Mouse (Mus musculus) bone marrow, adult 2 months (tissue): ENCODE results near the gene Gm49027. TPM values are rescaled to one million over a fixed set of nuclear protein-coding genes. Genes with fewer than 3 reads are reported as not detected.
"Not testable (repeated sequence)": the region's sequence is repeated elsewhere in the genome, so short reads cannot be mapped to it uniquely, and the experiment has no call there.

ENCODE experiments used
- H3K27ac ChIP-seq: fragments of 200-500 bp; 2 replicates; pipeline ENCODE4 v1.5.1; 2012; ENCODE audit warnings: low read depth, mild to moderate bottlenecking, control low read depth, inconsistent platforms, low read length; ENCODE audit not compliant: control insufficient read depth, poor library complexity, insufficient read depth
- H3K4me1 ChIP-seq: fragments of 200-500 bp; 2 replicates; pipeline ENCODE4 v1.6.1; 2011; ENCODE audit warnings: low read length; ENCODE audit not compliant: control insufficient read depth, insufficient read depth
- H3K4me3 ChIP-seq: fragments of 200-500 bp; replicated peaks from 2 replicates; pipeline ENCODE3; 2011; ENCODE audit warnings: mild to moderate bottlenecking, low read depth, low read length, control low read depth; ENCODE audit not compliant: control insufficient read depth
- CTCF ChIP-seq: fragments of 200-500 bp; IDR thresholded peaks from 2 replicates; pipeline ENCODE4 v1.5.1; 2011; ENCODE audit warnings: low read length, control low read depth; ENCODE audit not compliant: control insufficient read depth, insufficient read depth
- POLR2A ChIP-seq: fragments of 200-500 bp; IDR thresholded peaks from 2 replicates; pipeline ENCODE4 v1.6.1; 2011; ENCODE audit warnings: low read depth, mild to moderate bottlenecking, control low read depth, low read length, borderline replicate concordance; ENCODE audit not compliant: control insufficient read depth
- WGBS: fragments of 180-500 bp; shearing (Covaris S2); methylation state at CpG from one replicate; pipeline ENCODE4 v1.1.7; 2018; 5-methylcytosine and 5-hydroxymethylcytosine counted together
- polyA plus RNA-seq: library from polyadenylated mRNA; stranded (reverse); fragments of >200 nt; gene quantifications from 2 replicates; pipeline ENCODE4 v1.2.4, GENCODE M21; 2011; ENCODE audit warnings: low replicate concordance; ENCODE audit not compliant: missing spikeins, insufficient read depth, insufficient read length

The Gm49027 gene
- polyA plus RNA-seq, 1 experiment, result 1.3 TPM

- Histone ChIP-seq H3K4me3 (no peak overlapping the region), H3K27ac (no peak overlapping the region), H3K4me1 (no peaks in the 10 kb centered on the region)
- 89% methylated on average over 5 of the region's 5 CpGs for WGBS
- TF ChIP-seq CTCF (no peak), POLR2A (no peak)
Measured at GRCm38 (mm10) chr5:123514871-123515270, 10.4 kb downstream of the Gm49027 start.

- TF ChIP-seq CTCF (no peak), POLR2A (no peak)
- H3K4me1 ChIP-seq, result peaks cover 3% of the 10 kb centered on the region
- H3K27ac ChIP-seq, result no peak overlapping the region
- 65% methylated on average over 3 of the region's 3 CpGs for WGBS
- no peak overlapping the region for H3K4me3 ChIP-seq
Measured at GRCm38 (mm10) chr5:123512102-123512501, 13.2 kb downstream of the Gm49027 start.

DNA sequence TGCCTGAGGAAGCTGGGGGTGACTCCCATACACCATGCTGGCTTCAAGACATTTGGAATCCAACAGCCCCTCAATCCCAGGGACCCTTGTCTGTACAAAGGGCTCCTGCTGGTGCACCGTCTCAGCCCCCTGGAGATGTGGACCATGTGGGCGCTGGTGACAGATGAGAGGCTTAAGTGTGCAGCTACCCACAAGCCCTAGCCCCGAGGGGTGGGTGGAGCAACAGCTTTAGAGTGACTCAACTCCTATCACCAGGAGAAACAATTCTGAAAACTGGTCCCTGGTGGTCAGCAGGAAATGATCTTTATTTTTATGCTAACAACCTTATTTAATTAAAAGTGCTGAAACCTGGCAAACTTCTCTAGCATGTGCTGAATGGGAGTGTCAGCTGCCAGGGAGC is 13.9 kb downstream of the Gm49027 start:
- H3K27ac ChIP-seq, H3K4me1 ChIP-seq, H3K4me3 ChIP-seq: not testable (repeated sequence)
- 71% methylated on average over 3 of the region's 3 CpGs for WGBS

DNA sequence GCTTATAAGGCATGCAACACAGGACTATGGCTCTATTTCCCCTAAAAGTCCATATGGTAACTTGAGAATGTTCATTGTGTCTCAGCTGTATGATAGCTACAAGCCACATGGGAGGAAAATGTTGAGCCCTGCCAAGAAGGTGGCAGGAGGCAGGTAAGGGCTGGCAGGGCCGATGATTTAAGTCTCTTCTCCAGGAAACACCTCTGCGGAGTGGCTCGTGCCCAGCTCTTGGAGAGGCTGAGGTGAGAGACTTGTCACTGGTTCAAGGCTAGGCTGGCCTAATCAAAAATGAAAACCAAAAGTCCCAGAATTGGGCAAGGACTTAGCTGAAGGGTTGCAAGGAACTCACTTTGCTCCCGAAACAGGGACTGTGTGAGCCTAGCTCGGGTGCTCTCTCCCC is 15.1 kb downstream of the Gm49027 start, which contains the start of gene B3gnt4:
TSS of gene B3gnt4 (plus strand) at position 301 of the 400 bp plus-strand sequence.
- H3K27ac ChIP-seq, result no peak within 1 kb of the TSS
- TF ChIP-seq CTCF (no peak), POLR2A (no peak)
- 68% methylated on average over 5 of the region's 5 CpGs for WGBS
- peaks cover 3% of the 10 kb centered on the region for H3K4me1 ChIP-seq
- H3K4me3 ChIP-seq, result no peak within 1 kb of the TSS

- TF ChIP-seq CTCF (no peak), POLR2A (no peak)
- WGBS, result 15% methylated on average over 12 of the region's 12 CpGs
- Histone ChIP-seq H3K4me3 (no peak overlapping the region), H3K27ac (no peak overlapping the region), H3K4me1 (peaks cover 3% of the 10 kb centered on the region)
Measured at GRCm38 (mm10) chr5:123508921-123509320, 16.4 kb downstream of the Gm49027 start.

GRCm38 (mm10) chr5:123507936-123508723 is 17.2 kb downstream of the Gm49027 start:
- peaks cover 3% of the 10 kb centered on the region for H3K4me1 ChIP-seq
- no peak overlapping the region; the same call in 1 of the 2 replicates for H3K27ac ChIP-seq
- TF ChIP-seq POLR2A, result no peak
- no peak for TF ChIP-seq CTCF
- WGBS, result 2% methylated on average over 59 of the region's 59 CpGs
- H3K4me3 ChIP-seq, result peak overlapping the region; percentile 25

DNA sequence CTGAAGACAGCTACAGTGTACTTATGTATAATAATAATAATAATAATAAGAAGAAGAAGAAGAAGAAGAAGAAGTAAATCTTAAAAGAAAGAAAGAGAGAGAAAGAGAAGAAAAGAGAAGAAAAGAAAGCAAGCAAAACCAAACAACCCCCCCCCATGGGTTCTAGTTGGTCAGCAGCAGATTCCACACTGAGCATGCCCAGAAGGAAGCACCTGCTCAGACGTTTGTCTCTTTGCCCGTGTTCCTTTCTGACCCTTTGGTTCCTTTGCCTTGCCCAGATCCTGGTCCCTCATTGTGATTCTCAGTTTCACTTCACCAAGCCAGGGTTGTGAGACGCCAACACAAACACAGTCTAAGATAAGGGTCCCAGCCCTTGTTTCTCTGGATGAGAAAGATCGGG is 23.3 kb downstream of the Gm49027 start:
- WGBS, result 38% methylated on average over 4 of the region's 4 CpGs
- no peak for TF ChIP-seq CTCF
- TF ChIP-seq POLR2A, result no peak
- no peak overlapping the region for H3K4me3 ChIP-seq
- H3K27ac ChIP-seq, result no peak overlapping the region
- no peaks in the 10 kb centered on the region for H3K4me1 ChIP-seq

DNA sequence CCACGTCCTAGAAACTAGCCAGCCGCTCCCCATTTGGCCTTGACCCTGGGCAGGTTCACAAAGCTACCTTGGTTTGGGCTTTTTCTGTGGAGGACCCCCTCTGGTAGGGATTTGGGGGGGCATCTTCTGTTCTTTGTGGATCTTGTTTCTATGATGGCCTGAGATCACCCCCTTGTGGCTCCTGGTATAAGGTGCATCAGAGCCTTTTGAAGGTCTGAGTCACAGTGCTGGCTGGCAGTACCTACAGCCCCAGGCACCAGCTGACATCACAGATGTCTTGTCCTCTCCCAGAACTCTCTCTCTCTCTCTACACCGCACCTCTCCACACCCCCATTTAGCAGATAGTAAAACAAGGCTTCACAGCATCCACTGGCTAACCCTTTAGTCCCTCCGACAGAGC is 25.6 kb downstream of the Gm49027 start:
- H3K4me3 ChIP-seq, result no peak overlapping the region
- TF ChIP-seq CTCF (peak; percentile 33; the same call in 1 of the 2 replicates), POLR2A (no peak)
- H3K4me1 ChIP-seq, result no peaks in the 10 kb centered on the region
- H3K27ac ChIP-seq, result no peak overlapping the region
- WGBS, result 44% methylated on average over 4 of the region's 4 CpGs

DNA sequence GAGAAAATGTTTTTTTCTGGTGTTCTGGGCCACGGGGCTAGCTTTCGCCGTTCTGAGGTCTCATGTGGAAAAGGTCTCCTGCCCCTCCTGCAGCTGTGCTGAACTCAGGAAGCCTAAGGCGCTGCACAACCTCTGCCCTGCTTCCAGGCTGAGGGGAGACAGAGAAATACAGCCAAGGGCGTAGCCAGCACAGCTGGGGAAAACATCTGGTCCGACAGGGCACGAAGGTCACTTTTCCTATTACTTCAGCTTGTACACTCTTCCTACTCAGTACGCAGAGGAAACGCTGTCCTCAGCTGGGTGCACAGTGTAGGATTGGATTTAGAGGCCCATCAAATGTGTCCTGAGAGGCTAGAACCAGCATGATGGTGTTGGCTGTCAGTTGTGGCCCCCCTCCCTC is 35.4 kb downstream of the Gm49027 start:
- Histone ChIP-seq H3K4me1 (no peaks in the 10 kb centered on the region), H3K4me3 (no peak overlapping the region), H3K27ac (no peak overlapping the region)
- WGBS, result 55% methylated on average over 9 of the region's 9 CpGs
- no peak for TF ChIP-seq POLR2A
- TF ChIP-seq CTCF, result no peak
